Mouse (Mus musculus): Measurements from ENCODE around the gene Plxnb2. TPM values are rescaled to one million over a fixed set of nuclear protein-coding genes. Genes with fewer than 3 reads are reported as not detected.
A peak's percentile ranks its signal among the peaks of the same experiment; 100 is the strongest.

The Plxnb2 gene
- polyA plus RNA-seq, 1 experiment from 2014 or later = 98.5 TPM

DNA sequence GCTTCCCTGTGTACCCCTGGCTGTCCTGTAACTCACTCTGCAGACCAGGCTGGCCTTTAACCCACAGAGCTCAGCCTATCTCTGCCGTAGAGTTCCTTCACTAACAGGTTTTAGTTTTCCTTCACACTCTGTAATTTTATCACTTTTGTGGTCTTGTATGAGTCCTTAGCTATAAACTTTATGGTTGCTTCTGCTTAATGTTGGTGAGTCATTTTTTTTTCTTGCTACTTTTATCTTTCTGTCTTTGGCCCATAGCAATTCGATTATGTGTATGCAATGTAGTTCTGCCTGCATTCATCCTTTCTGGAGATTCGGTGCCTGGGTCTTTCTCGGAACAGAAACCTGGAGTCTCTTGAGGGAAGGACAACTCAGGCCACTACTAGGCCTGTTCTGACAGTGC, 26.9 kb upstream of the Plxnb2 start:
- Histone ChIP-seq H3K27ac (ENCODE audit: low read length) (no peak overlapping the region), H3K4me3 (ENCODE audit: low read length) (no peak overlapping the region), H3K4me2 (ENCODE audit: low read depth, low read length) (no peak overlapping the region), H3K27me3 (replicated peaks; ENCODE audit: control insufficient read depth, insufficient read depth, low read length) (no peaks in the 10 kb centered on the region), H3K36me3 (ENCODE audit: control insufficient read depth, insufficient read depth, low read length) (no peaks in the 10 kb centered on the region), H3K9me3 (ENCODE audit: control insufficient read depth, low read length) (peaks cover 6% of the 10 kb centered on the region; the same call in 1 of the 2 replicates), H3K9ac (ENCODE audit: low read depth, low read length) (no peak overlapping the region), H3K4me1 (ENCODE audit: control insufficient read depth, insufficient read depth, low read length) (peaks cover 4% of the 10 kb centered on the region)
- 64% methylated on average over 4 of the region's 4 CpGs for whole genome bisulfite sequencing
- ATAC-seq = no peak

DNA sequence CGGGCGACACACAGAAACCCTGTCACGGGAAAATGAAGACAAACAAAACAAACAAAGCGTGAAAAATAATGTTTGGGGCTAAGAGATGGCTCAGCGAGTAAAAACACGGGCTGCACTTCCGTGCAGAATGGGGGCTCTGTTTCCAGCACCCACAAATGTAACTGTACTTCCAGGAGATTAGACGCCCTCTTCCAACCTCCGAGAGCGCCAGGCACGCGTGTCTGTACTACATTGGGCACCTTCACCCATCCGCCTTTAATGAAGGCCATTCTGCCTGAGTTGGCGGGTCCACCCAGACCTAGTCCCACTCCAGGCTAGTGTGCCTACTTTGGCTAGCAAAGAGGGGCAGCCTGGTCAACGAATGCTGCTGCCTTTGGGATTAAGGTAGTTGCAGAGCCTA, 16.5 kb upstream of the Plxnb2 start:
- H3K27ac ChIP-seq (ENCODE audit: low read length) = no peak overlapping the region
- peaks cover 12% of the 10 kb centered on the region for H3K4me1 ChIP-seq (ENCODE audit: control insufficient read depth, insufficient read depth, low read length)
- no peaks in the 10 kb centered on the region for H3K9me3 ChIP-seq (ENCODE audit: control insufficient read depth, low read length)
- 68% methylated on average over 15 of the region's 15 CpGs for WGBS
- no peaks in the 10 kb centered on the region for H3K27me3 ChIP-seq (replicated peaks; ENCODE audit: control insufficient read depth, insufficient read depth, low read length)
- H3K4me2 ChIP-seq (ENCODE audit: low read depth, low read length) = peak overlapping the region; percentile 82
- H3K9ac ChIP-seq (ENCODE audit: low read depth, low read length) = peak overlapping the region; percentile 98
- no peak for ATAC-seq
- no peaks in the 10 kb centered on the region for H3K36me3 ChIP-seq (ENCODE audit: control insufficient read depth, insufficient read depth, low read length)
- H3K4me3 ChIP-seq (ENCODE audit: low read length) = peak overlapping the region; percentile 96

DNA sequence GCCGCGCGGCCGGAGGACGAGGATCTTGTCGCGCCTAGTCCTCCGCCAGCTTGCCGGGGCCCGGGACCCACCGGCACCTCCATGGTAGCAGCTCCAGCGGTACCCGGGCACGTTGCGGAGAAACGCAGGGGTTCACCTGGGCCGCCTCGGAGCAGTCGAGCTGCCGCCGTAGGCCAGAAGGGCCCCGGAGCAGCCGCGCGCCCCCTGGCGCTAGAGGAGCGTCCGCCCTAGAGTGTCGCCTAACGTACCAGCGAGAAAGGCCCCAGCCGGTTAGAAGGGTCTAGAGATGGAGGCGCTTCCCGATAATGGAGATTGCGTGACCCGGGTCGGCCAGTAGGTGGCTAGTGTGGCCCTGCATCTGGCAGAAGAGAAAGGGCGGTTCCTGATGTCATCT, 15.7 kb upstream of the Plxnb2 start, which contains the start of gene Dennd6b:
Gene Dennd6b, minus strand, starts transcription at position 184 of the 394 bp plus-strand sequence.
- peak; percentile 99 for ATAC-seq
- 0% methylated on average over 38 of the region's 38 CpGs for WGBS

DNA sequence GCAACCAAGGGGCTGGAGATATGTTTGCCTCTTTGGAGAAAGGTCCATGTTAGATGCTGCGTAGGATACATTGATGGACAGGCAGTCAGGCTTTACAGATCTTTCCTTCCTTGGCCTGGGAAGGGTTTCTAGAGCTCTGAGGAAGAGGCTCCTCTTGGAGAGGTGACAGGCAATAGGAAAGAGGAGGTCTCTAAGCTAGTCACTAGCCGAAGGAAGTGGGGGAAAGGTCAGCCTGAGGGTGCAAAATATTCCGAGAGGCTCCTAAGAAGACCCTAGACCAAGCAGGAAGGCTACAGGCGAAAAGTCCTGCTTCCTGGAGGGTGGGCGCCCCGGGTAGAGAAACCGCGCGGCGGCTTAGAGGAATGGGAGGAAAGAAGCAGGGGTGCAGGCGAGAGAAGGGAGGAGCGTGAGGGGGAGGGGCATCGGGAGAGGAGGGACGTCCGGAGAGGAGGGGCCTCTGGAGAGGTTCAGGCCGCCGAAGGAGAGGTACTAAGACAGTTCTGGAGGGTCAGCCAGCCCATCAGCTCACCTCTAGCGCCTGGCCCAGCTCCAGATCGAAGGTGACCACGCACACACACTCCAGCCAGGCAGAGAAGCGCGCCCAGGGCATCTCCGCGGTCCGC, 15.2 kb upstream of the Plxnb2 start:
- peak overlapping the region; percentile 99 for H3K27ac ChIP-seq (ENCODE audit: low read length)
- under 1% methylated on average over 25 of the region's 25 CpGs for WGBS
- no peaks in the 10 kb centered on the region for H3K36me3 ChIP-seq (ENCODE audit: control insufficient read depth, insufficient read depth, low read length)
- no peaks in the 10 kb centered on the region for H3K27me3 ChIP-seq (replicated peaks; ENCODE audit: control insufficient read depth, insufficient read depth, low read length)
- H3K4me1 ChIP-seq (ENCODE audit: control insufficient read depth, insufficient read depth, low read length) = peaks cover 12% of the 10 kb centered on the region
- H3K9me3 ChIP-seq (ENCODE audit: control insufficient read depth, low read length) = no peaks in the 10 kb centered on the region
- H3K4me3 ChIP-seq (ENCODE audit: low read length) = peak overlapping the region; percentile 96
- H3K4me2 ChIP-seq (ENCODE audit: low read depth, low read length) = peak overlapping the region; percentile 82
- H3K9ac ChIP-seq (ENCODE audit: low read depth, low read length) = peak overlapping the region; percentile 98
- peak; percentile 97 for ATAC-seq

More for the DNA sequence above, 15.7 kb upstream of the Plxnb2 start, which contains the start of gene Dennd6b:
- H3K27ac ChIP-seq (ENCODE audit: low read length) = peak within 1 kb of the TSS; percentile 99
- H3K4me3 ChIP-seq (ENCODE audit: low read length) = peak within 1 kb of the TSS; percentile 96
- peak within 1 kb of the TSS; percentile 82 for H3K4me2 ChIP-seq (ENCODE audit: low read depth, low read length)
- H3K36me3 ChIP-seq (ENCODE audit: control insufficient read depth, insufficient read depth, low read length) = no peaks in the 10 kb centered on the region
- H3K9me3 ChIP-seq (ENCODE audit: control insufficient read depth, low read length) = no peaks in the 10 kb centered on the region
- peaks cover 12% of the 10 kb centered on the region for H3K4me1 ChIP-seq (ENCODE audit: control insufficient read depth, insufficient read depth, low read length)
- peak within 1 kb of the TSS; percentile 98 for H3K9ac ChIP-seq (ENCODE audit: low read depth, low read length)
- H3K27me3 ChIP-seq (replicated peaks; ENCODE audit: control insufficient read depth, insufficient read depth, low read length) = no peaks in the 10 kb centered on the region

DNA sequence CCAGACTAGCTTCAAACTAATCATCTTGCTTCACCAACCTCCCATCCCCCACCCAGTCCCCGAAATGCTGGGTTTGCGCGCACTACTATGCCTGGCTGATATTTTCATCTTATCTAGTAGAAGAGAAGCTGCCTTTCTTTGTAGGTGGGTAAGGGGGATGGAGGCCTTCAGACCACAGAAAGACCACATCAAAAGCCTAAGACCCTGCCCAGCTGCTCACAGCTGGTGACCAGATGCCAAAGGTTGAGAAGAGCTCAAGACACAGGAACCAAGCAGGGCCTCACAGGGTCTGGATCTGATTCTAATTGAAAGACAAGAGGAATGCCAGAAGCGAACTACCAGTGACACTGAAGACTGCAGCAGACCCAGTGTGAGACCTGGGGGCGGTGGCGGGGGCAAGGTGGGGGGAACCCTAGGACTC, 14.7 kb upstream of the Plxnb2 start:
- Histone ChIP-seq H3K9ac (ENCODE audit: low read depth, low read length) (peak overlapping the region; percentile 98), H3K9me3 (ENCODE audit: control insufficient read depth, low read length) (no peaks in the 10 kb centered on the region), H3K4me2 (ENCODE audit: low read depth, low read length) (peak overlapping the region; percentile 82), H3K36me3 (ENCODE audit: control insufficient read depth, insufficient read depth, low read length) (no peaks in the 10 kb centered on the region), H3K27ac (ENCODE audit: low read length) (peak overlapping the region; percentile 99), H3K4me1 (ENCODE audit: control insufficient read depth, insufficient read depth, low read length) (peaks cover 12% of the 10 kb centered on the region), H3K4me3 (ENCODE audit: low read length) (peak overlapping the region; percentile 96), H3K27me3 (replicated peaks; ENCODE audit: control insufficient read depth, insufficient read depth, low read length) (no peaks in the 10 kb centered on the region)
- WGBS = 41% methylated on average over 6 of the region's 6 CpGs
- no peak for ATAC-seq

DNA sequence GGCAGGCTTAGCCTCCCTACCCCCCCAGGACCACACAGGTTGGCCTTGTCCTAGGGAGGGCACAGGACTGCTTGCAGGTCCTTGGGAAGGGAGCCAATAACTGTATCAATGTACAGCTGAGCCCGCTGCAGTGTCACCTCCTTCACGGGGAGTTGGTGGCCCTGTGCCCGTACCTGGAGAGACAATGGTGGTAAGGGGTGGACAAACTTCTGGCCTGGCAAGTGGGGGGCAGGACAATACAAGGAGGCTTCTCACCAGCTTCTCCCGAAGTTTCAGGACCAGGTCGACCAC, 4.3 kb upstream of the Plxnb2 start:
- H3K36me3 ChIP-seq (ENCODE audit: control insufficient read depth, insufficient read depth, low read length) = no peaks in the 10 kb centered on the region
- no peak for ATAC-seq
- H3K4me2 ChIP-seq (ENCODE audit: low read depth, low read length) = no peak overlapping the region
- WGBS = 83% methylated on average over 5 of the region's 5 CpGs
- H3K9me3 ChIP-seq (ENCODE audit: control insufficient read depth, low read length) = no peaks in the 10 kb centered on the region
- H3K27ac ChIP-seq (ENCODE audit: low read length) = no peak overlapping the region
- H3K27me3 ChIP-seq (replicated peaks; ENCODE audit: control insufficient read depth, insufficient read depth, low read length) = no peaks in the 10 kb centered on the region
- no peak overlapping the region for H3K4me3 ChIP-seq (ENCODE audit: low read length)
- peaks cover 11% of the 10 kb centered on the region for H3K4me1 ChIP-seq (ENCODE audit: control insufficient read depth, insufficient read depth, low read length)
- no peak overlapping the region for H3K9ac ChIP-seq (ENCODE audit: low read depth, low read length)

DNA sequence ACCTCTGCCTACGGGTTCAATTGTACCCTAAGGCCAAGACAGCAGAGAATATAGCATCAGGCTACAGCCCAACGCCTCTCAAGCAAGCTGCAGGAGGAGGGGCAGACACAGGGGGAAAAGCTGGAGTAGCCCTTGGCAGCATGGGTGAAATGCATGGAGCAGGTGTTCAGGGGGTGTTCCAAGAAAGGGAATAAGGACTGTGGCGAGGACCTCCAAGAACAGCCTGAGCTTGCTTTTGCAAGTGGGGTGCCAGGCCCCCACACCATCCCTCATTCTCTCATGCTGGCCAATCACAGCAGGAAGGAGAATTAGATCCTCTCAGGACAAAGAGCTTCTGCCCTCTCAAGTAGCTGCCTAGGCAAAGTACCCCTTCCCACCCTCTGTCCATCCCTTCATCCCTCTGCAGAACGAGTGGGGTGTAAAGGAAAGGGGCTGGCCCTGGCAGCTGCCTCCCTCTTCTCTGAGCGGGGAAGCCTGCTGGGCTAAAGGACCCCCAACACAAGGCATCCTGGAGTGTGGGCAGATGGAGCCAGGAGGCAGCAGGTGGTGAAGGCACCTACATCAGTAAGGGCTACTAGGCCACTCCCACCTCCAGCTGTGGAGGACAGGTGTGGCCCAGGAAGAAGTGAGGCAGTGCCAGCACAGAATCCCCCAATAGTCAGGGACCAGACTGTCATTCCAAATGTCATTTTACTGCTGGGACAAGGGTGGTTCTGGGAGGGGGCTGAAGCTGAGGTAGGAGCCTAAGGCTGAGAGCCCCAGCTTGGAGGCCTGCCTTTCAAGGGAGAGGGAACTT, 3.8 kb upstream of the Plxnb2 start:
- H3K4me1 ChIP-seq (ENCODE audit: control insufficient read depth, insufficient read depth, low read length) = peaks cover 11% of the 10 kb centered on the region
- no peak overlapping the region for H3K4me3 ChIP-seq (ENCODE audit: low read length)
- no peak overlapping the region for H3K4me2 ChIP-seq (ENCODE audit: low read depth, low read length)
- 67% methylated on average over 5 of the region's 5 CpGs for WGBS
- no peak overlapping the region for H3K27ac ChIP-seq (ENCODE audit: low read length)
- no peak overlapping the region for H3K9ac ChIP-seq (ENCODE audit: low read depth, low read length)
- no peaks in the 10 kb centered on the region for H3K27me3 ChIP-seq (replicated peaks; ENCODE audit: control insufficient read depth, insufficient read depth, low read length)
- ATAC-seq = no peak
- H3K9me3 ChIP-seq (ENCODE audit: control insufficient read depth, low read length) = no peaks in the 10 kb centered on the region
- H3K36me3 ChIP-seq (ENCODE audit: control insufficient read depth, insufficient read depth, low read length) = no peaks in the 10 kb centered on the region

DNA sequence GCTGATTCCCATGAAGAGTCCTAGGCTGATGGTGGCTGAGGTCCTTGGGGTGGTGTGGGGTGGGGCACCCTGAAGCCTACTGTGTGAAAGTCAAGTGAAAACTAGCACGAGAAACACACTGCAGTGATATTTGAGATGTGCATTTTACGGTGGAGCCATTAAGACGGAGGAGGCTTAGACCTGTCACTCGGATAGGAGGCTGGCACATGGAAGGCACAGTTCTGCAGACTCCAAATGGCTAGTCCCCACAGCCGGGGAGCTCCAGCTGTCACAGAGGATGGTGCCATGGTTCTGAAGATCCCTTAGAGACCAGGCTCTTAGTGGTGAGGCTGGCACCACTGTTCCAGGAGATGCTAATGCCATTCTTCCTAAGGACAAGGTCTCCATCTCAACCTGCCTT, 2.3 kb upstream of the Plxnb2 start:
- WGBS = 73% methylated on average over 5 of the region's 5 CpGs
- H3K4me3 ChIP-seq (ENCODE audit: low read length) = no peak overlapping the region
- no peak overlapping the region for H3K4me2 ChIP-seq (ENCODE audit: low read depth, low read length)

DNA sequence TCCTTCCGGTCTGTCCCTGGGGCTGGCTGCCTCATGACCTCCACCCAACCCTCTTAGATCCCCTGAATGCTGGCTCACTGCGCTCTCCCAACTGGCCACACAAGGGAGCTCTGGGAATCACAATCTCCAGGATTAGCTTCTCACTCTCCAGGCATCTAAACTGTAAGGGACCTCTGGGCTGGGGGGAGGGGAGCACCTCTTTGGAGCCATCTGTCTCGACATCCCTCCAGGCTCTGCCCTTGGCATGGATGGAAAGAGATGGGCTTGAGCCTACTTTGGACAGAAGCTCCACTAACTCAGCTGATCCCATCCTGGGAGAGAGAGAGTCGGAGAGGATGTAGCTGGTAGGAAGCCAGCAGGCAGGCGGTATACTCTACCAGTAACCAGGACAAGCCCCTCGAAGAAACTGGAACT, 1.7 kb upstream of the Plxnb2 start:
- no peak overlapping the region for H3K4me3 ChIP-seq (ENCODE audit: low read length)
- H3K4me1 ChIP-seq (ENCODE audit: control insufficient read depth, insufficient read depth, low read length) = peaks cover 26% of the 10 kb centered on the region
- H3K4me2 ChIP-seq (ENCODE audit: low read depth, low read length) = 0 out of 2 replicates have a peak overlapping the region, but pooled peaks have one; percentile 2
- H3K27me3 ChIP-seq (replicated peaks; ENCODE audit: control insufficient read depth, insufficient read depth, low read length) = no peaks in the 10 kb centered on the region
- H3K9me3 ChIP-seq (ENCODE audit: control insufficient read depth, low read length) = no peaks in the 10 kb centered on the region
- H3K36me3 ChIP-seq (ENCODE audit: control insufficient read depth, insufficient read depth, low read length) = no peaks in the 10 kb centered on the region
- ATAC-seq = no peak
- H3K9ac ChIP-seq (ENCODE audit: low read depth, low read length) = 0 out of 2 replicates have a peak overlapping the region, but pooled peaks have one; percentile 15
- WGBS = 38% methylated on average over 6 of the region's 6 CpGs
- 0 out of 2 replicates have a peak overlapping the region, but pooled peaks have one; percentile 17 for H3K27ac ChIP-seq (ENCODE audit: low read length)

More for the DNA sequence above, 2.3 kb upstream of the Plxnb2 start:
- H3K27ac ChIP-seq (ENCODE audit: low read length) = no peak overlapping the region
- H3K36me3 ChIP-seq (ENCODE audit: control insufficient read depth, insufficient read depth, low read length) = no peaks in the 10 kb centered on the region
- ATAC-seq = no peak
- no peaks in the 10 kb centered on the region for H3K27me3 ChIP-seq (replicated peaks; ENCODE audit: control insufficient read depth, insufficient read depth, low read length)
- no peaks in the 10 kb centered on the region for H3K9me3 ChIP-seq (ENCODE audit: control insufficient read depth, low read length)
- H3K4me1 ChIP-seq (ENCODE audit: control insufficient read depth, insufficient read depth, low read length) = peaks cover 21% of the 10 kb centered on the region
- H3K9ac ChIP-seq (ENCODE audit: low read depth, low read length) = no peak overlapping the region
